Mouse (Mus musculus) right cerebral cortex, adult 2 months (tissue): Measurements from ENCODE around the gene Supt16.

Experiments used
- DNase-seq, 2 experiments: peaks; one replicate each; pipeline ENCODE4 v3.0.0; 2021 to 2022; ENCODE audit warnings: low spot score in 2 of 2

Supt16 gene

GRCm38 (mm10) chr14:52146540-52146939 is 50.7 kb downstream of the Supt16 start:
- no peak for DNase-seq

GRCm38 (mm10) chr14:52144165-52144564 is 53.1 kb downstream of the Supt16 start:
- DNase-seq: no peak

GRCm38 (mm10) chr14:52141445-52142127 is 55.6 kb downstream of the Supt16 start:
- no peak for DNase-seq

- no peak for DNase-seq
These were observed 56.4 kb downstream of the Supt16 start for GRCm38 (mm10) chr14:52140577-52141444.

- no peak for DNase-seq
These were observed 63.6 kb downstream of the Supt16 start for GRCm38 (mm10) chr14:52133584-52133983.

GRCm38 (mm10) chr14:52124636-52125035 is 72.6 kb downstream of the Supt16 start:
- no peak for DNase-seq

- DNase-seq: peak; percentile 79 to 80
These were observed 73.3 kb downstream of the Supt16 start for GRCm38 (mm10) chr14:52123918-52124317.

- no peak for DNase-seq
These were observed 77.0 kb downstream of the Supt16 start for GRCm38 (mm10) chr14:52120169-52120568.

- peak; percentile 36 to 37 for DNase-seq
These were observed 78.2 kb downstream of the Supt16 start for GRCm38 (mm10) chr14:52118823-52119608.

GRCm38 (mm10) chr14:52118456-52118822 is 78.8 kb downstream of the Supt16 start:
- DNase-seq: no peak

- no peak for DNase-seq
These were observed 80.0 kb downstream of the Supt16 start for GRCm38 (mm10) chr14:52117241-52117640.

- no peak for DNase-seq
These were observed 83.1 kb downstream of the Supt16 start for GRCm38 (mm10) chr14:52114101-52114500.
